Mouse (Mus musculus) left cerebral cortex, postnatal 14 days (tissue): ENCODE data around the gene Cxcl17. TPM values are rescaled to one million over a fixed set of nuclear protein-coding genes. Genes with fewer than 3 reads are reported as not detected.
"Not testable (repeated sequence)": the region's sequence is repeated elsewhere in the genome, so short reads cannot be mapped to it uniquely, and the experiment has no call there.

Source experiments
- DNase-seq, 2 experiments: peaks; one replicate each; pipeline ENCODE4 v3.0.0; 2021 to 2022; ENCODE audit warnings: low spot score in 2 of 2, mixed read lengths in 1 of 2
- intact Hi-C: fragments of 180-260 bp; cut with DNase I; formaldehyde crosslinking; loops from one replicate; pipeline ENCODE4 v1.15.1; 2025
- long read RNA-seq, 2 experiments: library from polyadenylated mRNA; stranded (forward); transcript quantifications; one replicate each; pipeline ENCODE4 v2.0.0; 2021
- total RNA-seq, 2 experiments: library from RNA; stranded (reverse); gene quantifications; 2 replicates each; pipeline ENCODE4 v1.2.3; 2021

Cxcl17 gene
- total RNA-seq: not detected
- long read RNA-seq, experiment 1: 0 reads
- long read RNA-seq, experiment 2: 0 reads

DNA sequence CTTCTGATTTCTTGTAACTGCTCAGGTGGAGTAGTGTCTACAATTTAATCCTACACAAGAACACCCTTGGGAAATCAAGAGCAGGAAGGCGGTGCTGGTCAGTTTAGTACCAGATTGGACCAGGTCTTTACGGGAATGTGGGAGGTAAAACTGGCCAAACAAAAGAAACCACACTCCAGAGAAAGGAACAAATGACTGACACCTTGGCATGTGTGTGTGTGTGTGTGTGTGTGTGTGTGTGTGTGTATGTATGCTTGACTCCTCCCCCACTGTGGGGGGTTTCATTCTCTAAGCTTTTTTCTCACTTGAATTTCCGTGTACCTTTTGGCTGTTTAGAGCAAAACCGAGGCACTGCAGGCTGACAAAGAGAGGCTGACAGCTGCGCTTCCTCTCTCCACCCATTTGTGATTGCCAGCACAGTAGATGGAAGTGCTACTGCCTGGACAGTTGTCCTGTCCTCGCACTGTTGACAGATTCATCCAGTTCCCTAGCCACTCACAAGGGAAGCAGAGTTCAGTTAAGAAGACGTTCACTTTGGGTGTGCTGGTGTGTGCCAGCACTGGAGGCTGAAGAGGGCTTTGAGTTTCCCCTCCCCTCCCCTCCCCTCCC is at the start of gene Cxcl17:
Cxcl17 (minus strand) TSS at position 54 of the 609 bp plus-strand sequence.
- no peak for DNase-seq
- intact Hi-C loops: no loop called here

DNA sequence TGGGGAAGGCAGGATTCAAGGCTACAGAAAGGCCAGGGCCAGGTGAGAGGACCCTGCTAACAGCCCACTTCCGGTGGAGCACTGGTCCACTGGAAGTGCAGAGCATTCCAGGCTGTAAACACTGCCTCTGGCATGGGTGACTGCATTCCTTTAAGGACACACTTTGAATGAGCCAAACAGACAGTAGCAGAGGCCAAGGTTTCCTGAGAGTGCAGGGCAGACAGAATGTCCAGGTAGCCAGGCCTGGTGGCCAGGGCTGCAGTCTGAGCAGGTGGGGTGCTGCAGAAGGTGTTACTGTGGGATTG is 49.3 kb upstream of the Cxcl17 start:
- intact Hi-C loops, DNase-seq: not testable (repeated sequence)

DNA sequence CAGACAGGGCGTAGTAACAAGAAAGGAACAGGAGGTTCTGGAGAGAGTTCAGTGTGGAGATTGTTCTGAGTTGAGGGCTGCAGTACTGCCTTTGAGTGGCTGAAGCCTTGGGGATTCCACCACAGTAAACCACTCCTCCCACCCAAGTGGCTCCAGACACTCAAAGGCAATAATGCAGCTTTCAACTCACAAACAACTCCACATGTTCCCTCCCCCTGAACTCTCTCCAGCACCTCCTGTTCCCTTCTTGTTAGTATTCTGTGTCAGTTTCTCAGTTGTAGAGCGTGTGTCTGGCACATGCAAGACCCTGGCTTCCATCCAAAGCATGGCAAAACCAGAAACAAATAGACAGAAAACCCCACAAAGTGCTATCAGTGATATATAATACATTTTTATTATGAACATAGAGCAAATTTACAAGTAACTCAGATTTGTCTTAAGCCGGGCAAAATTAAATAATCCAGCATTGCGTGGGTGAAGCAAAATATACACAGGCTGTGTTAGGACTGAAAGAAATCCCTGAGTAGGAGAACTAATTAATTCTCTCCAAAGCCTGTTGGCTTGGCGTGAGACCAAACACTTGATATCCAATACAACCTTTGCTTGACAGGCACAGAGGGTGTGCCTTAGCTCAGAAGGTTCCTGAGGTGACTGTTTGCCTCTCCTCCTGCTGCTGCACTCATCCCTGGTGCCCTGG is 48.8 kb upstream of the Cxcl17 start:
- DNase-seq: peak; percentile 24 to 77
- intact Hi-C loops: not testable (repeated sequence)

DNA sequence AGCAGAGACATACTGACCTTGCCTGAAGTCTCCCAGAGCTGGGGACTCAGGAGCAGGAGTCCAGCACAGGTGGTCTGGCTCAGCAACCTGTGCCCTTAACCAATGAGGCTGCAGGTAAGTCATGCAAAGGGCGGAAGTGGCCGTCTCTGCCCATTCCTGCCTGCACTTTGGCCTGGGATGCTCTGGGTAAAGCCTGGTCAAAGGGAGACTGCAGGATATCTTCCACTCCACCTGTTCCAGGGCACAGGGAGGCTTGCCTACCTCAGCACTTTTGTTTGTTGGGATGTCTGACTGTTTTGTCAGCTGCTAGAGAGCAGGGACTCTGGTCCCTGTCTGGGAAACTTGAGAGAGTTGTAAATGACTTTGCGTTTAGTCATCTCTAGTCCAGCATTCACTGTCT is 39.4 kb upstream of the Cxcl17 start:
- intact Hi-C loops: no loop called here
- no peak for DNase-seq

DNA sequence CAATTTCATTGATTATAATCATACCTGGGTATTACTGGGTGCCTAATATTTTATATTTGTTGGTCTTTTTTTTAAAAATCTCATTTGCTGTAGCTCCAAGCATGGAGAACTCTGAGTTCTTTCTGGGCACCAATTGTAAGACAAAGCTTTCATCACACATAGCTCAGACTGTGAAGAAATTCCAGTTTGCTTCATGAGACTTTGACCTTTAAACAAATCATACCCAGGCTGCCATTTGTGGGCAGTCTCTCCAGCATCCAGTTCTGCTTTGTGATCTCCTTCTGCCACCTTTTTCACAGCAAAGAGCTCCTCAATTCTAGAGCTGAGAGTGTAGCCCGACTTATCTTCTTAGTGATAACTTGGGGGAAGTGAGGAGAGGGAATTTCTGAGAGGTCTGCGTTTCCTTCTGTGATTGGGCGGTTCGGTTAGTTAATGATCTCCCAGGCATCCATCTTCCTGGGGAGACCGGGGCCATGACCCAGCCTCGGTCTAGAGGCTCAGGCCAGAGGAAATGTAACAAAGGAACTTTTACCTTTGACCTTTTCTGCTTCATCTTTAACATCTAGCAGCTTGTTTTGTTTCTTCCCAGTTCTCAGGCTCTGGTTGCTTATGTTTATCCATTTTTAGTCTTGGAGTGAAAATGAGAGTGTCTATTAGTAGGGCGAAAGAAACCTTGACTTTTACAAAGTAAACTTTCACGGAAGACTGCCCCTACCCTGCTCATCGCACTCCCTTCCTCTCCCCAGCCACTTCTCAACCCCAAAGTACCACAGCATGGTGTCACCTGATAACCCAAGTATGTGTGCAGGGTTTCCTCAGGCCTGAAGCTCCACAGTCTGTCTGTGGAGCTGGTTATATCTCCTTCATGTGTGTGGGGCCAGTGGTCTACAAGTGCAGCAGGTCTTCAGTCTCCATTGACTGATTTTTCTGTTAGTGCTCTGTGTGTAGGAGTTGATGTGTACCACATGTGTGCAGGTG is 37.5 kb upstream of the Cxcl17 start:
- no peak for DNase-seq
- intact Hi-C loops: no loop called here

DNA sequence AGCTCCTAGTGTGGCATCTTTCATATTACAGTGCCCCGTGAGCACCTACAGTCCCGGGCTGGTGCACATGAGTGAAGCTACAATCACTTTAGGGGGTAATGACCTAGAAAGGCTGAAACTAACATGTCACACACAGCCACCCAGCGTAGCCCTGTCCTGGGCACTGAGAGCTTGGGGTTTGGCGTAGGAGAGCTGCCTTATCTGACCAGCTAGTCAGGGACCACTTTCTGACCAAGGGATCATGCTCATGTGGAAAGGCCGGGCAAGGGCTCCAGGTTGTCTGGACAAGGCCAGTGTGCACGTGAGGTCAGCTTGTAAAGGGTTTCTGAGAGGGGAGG is 28.1 kb upstream of the Cxcl17 start:
- no peak for DNase-seq
- intact Hi-C loops: no loop called here

DNA sequence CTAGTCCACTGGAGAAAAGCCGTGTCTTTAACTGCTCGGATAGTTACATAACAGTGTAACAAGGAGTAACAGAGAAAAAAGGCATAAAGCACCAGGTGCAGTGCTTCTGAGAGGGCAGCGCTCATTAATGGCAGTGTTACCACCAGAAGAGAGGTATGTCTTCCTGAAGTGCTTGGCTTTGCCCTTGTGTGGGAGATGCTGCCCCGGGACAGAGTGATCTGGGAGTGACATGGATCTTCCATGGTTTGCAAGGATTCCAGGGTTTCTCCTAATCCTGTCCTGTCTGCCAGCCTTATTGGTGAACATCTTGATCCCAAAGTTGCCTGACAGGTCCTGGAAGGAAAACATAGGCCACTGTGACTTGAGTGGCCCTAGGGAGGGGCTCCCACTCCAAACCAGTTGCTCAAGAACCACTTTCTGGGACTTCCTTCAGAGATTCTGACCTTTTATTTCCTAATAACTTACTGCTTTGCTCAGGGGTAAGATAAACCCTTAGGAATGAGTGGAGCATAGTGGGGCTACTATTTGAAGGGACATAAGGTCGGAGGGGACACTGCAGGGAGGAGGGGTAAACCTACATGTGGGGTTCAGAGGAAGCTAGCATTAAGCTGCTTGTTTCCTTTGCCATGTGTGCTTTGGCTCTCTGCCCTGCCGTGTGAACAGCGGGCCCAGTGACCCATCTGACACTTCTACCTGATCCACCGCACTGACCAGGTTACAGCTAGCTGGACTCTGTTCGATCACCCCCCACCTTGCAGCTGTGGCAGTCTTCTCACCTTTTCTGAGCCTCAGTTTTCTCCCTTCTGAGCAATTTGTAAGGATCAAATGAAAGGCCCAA is 27.5 kb upstream of the Cxcl17 start:
- intact Hi-C loops: no loop called here
- DNase-seq: no peak

DNA sequence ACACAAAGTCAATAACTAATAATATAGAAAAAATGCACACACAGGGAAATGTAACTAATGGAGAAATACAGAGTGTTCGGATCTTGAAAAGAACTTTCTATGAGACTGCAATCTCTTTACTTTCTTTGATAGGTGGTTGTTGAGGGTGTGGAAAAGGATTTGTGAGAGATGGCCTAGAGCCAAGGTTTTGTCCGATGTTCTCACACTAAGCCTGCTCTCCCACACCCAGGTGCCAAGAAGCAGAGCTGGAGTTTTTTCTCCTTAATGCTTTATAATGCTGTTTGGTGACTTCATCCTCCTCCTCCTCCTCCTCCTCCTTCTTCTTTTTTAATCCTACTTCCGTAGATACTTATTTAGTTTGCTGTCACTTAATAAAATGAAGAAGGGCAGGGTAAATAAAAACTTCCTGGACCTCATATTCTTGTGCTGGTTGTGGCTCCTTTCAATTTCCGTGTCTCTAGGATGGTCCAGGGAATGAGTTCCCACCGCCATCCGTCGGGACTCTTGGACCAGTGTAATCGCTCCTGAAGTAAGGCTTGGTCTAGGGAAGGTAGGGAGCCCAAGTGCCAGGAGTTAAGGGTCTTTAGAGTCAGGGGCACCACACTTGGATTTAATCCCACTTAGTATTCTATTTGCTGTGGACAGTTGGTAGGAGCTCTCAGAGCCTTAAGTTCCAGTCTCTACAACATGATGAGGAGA is 26.6 kb upstream of the Cxcl17 start:
- intact Hi-C loops: no loop called here
- DNase-seq: no peak

DNA sequence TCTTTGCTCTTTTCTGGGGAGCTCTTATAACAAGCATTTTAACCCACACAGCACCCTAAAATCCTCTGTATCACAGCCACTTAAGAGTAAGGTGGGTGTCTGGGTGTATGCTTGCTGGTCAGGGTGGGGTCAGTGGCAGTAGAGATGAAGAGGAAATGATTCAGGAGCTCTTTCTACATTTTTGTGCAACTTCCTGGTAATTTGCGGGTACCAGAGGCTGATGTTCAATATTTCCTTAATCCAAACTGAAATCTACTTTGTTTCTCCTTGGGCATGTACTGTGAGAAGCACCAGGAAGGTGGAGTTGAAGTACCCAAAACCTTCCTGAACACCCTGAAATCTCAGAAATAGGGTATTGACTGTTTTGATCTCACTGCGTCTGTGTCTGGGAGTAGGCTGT is 24.0 kb upstream of the Cxcl17 start:
- DNase-seq: no peak
- intact Hi-C loops: no loop called here

DNA sequence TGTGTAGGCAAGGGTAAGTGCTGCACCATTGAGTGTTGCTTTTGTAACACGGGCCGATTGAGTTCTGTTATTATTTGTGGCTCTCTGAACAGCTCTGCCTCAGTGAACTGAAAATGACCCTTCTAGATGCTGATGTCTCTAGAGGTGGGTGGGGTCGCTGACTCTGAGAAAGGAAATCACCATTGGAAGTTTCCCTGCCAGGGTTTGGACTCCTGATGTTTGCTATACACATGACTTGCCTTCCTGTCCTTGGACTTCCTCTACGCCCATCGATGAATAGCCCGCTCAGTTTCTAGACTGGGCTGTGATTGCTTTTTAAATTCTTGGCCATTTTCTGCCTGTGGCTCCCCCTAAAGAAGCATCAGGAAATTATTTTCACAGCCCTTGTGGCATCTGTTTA is 23.5 kb upstream of the Cxcl17 start:
- intact Hi-C loops: no loop called here
- DNase-seq: no peak

DNA sequence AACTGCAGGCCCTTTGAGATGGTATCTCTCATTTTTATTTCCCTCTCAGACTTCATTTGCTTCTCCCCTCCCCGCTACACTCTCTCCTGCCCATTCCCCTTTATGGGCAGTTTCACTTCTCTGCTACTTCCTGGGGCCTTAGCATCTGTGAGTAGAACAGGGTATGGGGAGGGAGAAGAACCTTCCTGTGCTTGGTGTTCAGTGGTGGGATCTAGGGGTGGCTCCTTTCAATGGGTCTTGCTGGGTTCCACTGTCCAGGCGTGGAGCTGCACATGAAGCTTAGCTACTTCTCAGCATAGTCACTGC is 22.8 kb upstream of the Cxcl17 start:
- no peak for DNase-seq

DNA sequence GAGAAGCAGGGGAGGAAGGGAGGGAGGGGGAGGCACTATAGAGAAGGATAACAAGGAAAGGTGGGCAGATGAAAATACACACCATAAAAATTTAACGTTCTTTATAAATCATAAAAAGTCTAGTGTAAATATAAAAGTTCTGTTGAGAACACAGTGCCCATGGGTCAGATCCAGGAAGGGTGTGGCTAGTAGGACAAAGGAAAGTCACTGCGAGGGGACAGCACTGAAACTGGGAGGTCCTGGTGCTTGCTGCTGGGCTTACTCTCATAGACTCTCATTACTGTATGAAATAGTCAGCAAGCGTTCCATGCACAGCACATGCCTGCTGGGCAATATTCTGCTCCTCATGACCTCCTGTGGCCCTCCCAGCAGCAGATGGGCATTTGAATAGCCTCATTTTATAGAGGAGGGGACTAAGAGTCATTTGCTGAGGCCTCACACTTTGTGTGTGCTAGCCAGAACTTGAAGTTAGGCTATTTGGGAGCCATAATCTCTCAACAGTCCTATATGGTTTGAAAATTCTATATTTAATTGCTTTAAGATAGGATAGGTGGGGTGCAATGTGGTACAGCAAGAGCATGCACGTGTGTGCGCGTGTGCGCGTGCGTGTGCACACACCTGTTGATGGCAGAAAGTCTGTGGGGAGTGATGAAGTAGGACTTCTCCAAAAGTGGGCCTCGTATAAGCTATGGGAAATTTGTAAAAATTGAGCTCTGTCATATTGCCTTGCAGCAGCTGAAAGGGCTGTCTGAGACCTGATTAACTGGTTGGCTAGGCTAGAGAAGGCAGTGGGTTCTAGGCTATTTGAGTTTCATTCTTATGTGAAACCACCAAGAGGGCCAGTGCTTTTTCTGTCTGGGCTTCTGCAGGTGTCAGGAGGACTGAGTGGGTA is 22.2 kb upstream of the Cxcl17 start:
- DNase-seq: no peak
- intact Hi-C loops: no loop called here

More for the DNA sequence above, 22.8 kb upstream of the Cxcl17 start:
- intact Hi-C loops: no loop called here

DNA sequence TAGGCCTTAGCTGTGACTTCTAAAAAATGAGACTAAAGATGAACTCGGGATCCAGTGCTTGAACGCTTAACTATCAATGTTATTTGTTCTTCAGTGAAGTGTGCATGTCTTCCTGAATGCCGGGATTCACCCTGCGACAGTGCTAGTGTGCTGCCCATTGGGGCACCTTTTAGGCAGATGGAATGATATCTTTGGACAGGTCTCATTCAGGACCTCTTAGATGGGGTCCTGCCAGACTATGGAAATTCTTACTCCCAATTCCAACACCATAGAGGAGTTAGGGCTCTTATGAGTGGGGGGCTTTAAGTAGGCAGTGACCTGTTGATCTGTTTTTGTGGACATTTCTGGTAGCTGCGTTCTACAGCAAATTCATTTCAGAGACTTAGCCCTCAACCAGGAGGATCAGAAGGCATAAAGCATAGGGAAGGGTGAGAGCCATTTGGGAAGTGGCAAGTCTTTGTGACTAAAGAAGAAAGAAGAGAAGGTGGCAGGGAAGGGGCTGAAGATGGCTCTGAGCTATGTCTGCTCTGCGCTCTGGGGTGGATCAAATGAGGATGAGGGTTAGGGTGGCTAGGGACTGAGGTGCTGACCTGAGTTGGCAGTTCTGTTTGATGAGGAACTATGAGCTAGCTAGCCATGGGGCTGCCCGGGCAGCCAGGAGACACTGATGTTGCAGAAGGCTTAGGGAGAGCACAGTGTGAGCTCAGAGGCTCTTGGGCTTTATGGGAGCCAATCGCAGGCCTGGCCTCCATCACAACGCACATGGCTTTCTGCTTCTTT is 21.3 kb upstream of the Cxcl17 start:
- intact Hi-C loops: no loop called here
- DNase-seq: no peak

DNA sequence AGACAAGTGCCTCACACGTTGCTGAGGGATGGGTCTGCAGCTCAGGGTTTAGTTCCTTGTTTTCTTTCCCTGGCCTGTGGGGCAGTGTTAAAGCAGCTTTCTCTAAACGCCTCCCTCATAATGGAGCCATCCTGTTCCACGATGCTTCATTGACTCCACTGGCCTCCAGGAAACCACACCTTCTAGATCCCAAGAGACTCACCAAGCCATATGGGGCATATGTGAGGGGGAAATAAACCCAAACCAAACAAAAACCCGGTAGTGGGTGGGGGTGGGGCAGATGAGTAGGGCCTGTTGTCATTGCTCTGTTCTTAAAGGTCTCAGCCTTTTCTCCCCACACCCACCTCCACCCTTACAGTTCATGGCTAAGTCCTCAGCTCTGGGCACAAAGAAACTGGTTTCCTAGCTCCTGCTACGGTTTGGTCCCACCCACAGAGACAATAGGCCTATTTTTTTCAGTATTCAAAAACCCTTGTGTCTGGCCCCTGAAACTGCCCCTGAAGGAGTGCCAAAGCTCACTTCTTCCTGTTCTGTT is 20.4 kb upstream of the Cxcl17 start:
- DNase-seq: no peak
- intact Hi-C loops: no loop called here

DNA sequence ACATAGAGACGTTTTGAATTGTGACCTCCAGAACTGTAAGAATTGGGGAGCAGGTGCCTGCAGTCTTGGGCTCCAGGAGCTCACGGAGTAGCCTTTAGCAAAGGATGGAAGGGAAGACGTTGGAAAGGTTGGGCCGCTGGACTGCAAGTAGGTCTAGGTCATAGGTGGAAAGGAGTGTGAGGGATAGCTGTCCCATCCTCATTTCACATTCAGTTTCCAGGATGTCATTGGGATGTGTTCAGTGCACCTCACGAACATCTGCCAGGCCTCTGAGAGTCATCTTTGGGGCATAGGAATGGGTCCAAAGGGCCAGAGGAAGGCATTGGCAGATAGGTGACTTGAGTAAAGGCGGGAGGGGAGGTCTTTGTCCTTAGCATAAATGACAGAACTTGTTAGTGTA is 19.7 kb upstream of the Cxcl17 start:
- no peak for DNase-seq
- intact Hi-C loops: no loop called here

DNA sequence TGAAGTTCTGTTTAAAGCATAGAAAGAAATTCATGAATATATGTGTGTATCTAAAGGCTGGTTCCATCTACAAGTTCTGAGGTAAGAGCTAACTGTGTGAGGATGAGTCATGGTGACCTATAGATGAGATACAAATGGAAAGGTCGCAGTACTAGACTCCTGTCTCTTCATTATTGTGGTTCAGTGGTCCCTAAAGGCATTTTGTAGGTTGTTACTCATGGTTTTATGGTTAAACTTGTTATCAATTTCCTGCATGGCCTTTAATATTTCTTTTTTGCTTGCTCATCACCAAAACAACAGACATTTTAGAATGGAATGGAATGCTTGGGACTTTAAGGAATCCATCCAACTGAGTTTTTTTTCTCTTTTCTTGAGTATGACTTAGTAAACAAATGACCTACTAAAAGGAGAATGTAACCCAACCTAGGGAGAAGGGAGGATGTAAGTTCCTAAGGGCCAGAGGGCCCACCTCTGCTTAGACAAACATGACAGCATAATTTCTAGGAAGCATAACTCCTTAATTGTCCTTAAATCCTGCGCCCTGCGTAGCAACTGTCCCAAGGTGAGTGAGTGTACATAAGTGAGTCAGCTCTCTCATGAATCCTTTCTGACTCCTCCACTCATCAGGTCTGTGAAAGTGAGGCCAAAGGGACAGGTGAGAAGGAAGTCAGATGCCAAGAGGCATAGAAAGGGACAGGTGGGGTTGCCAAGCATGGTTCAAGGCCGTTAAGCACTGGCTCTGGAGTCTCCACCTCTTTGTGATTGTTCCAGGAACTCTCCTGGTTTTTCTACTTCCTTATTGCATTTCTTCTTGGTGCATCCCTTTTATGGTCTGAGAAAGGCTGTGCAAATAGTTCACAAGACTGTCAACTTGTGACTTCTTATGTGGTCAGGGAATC is 17.4 kb upstream of the Cxcl17 start:
- intact Hi-C loops: no loop called here
- DNase-seq: no peak
